Comparison of ENCODE assay signal across 8 mouse cellular contexts in genomic region chr16:21398345-21399051, GRCm38 (mm10). TPM values are rescaled to one million over a fixed set of nuclear protein-coding genes. Genes with fewer than 3 reads are reported as not detected.
A peak's percentile ranks its signal among the peaks of the same experiment; 100 is the strongest.
DNase-seq lines count a peak whose midpoint lies in the region; ATAC-seq and TF ChIP-seq lines count a peak whose summit lies in the region.

No protein-coding gene starts in this region.

- H3K4me3 ChIP-seq in intestine, embryonic 15.5 days (replicated peaks), result no peak overlapping the region
- H3K4me3 ChIP-seq in intestine, postnatal 0 days (ENCODE audit: low read depth, low read length), result no peak overlapping the region
- H3K4me3 ChIP-seq in embryonic facial prominence, embryonic 14.5 days (ENCODE audit: low read depth, low read length), result no peak overlapping the region
- H3K4me3 ChIP-seq in hindbrain, embryonic 14.5 days (replicated peaks; ENCODE audit: low read length), result no peak overlapping the region

- no peaks in the 10 kb centered on the region for H3K27me3 ChIP-seq in intestine, embryonic 15.5 days (replicated peaks)
- H3K27me3 ChIP-seq in intestine, postnatal 0 days (replicated peaks; ENCODE audit: control insufficient read depth, insufficient read depth, low read length), result no peaks in the 10 kb centered on the region
- H3K27me3 ChIP-seq in embryonic facial prominence, embryonic 14.5 days (replicated peaks; ENCODE audit: control insufficient read depth, insufficient read depth, low read length), result no peaks in the 10 kb centered on the region
- H3K27me3 ChIP-seq in hindbrain, embryonic 14.5 days (ENCODE audit: control insufficient read depth, insufficient read depth, low read length), result no peaks in the 10 kb centered on the region

- WGBS in intestine, embryonic 15.5 days, result 34% methylated on average over 8 of the region's 8 CpGs
- 46% methylated on average over 8 of the region's 8 CpGs for WGBS in intestine, postnatal 0 days
- 17% methylated on average over 8 of the region's 8 CpGs for WGBS in embryonic facial prominence, embryonic 14.5 days
- WGBS in hindbrain, embryonic 14.5 days, result 8% methylated on average over 8 of the region's 8 CpGs

- DNase-seq in embryonic facial prominence, embryonic 14.5 days (ENCODE audit: low spot score), result peak; percentile 45
- DNase-seq in hindbrain, embryonic 14.5 days (ENCODE audit: low spot score), result no peak
- peak; percentile 44 for DNase-seq in neural tube, embryonic 10.5 days (ENCODE audit: extremely low spot score, low spot score)
- no peak for DNase-seq in spleen, adult 12 weeks (ENCODE audit: low spot score)
- no peak for DNase-seq in left cerebral cortex, postnatal 25 days (ENCODE audit: low spot score in 2 of 2)
- no peak for DNase-seq in left cerebral cortex, postnatal 36 days (ENCODE audit: low spot score in 2 of 2)

- H3K4me1 ChIP-seq in intestine, embryonic 15.5 days (replicated peaks), result peaks cover 13% of the 10 kb centered on the region
- 0 out of 2 replicates have a peak, but pooled peaks cover 3% of the 10 kb centered on the region for H3K4me1 ChIP-seq in intestine, postnatal 0 days (replicated peaks; ENCODE audit: control insufficient read depth, insufficient read depth, low read length)
- H3K4me1 ChIP-seq in embryonic facial prominence, embryonic 14.5 days (ENCODE audit: control insufficient read depth, insufficient read depth, low read length), result peaks cover 24% of the 10 kb centered on the region
- H3K4me1 ChIP-seq in hindbrain, embryonic 14.5 days (replicated peaks; ENCODE audit: control insufficient read depth, insufficient read depth, low read length), result peaks cover 39% of the 10 kb centered on the region

- intact Hi-C loops in left cerebral cortex, postnatal 25 days (cut with DNase I), result loop anchor here (10.0 kb wide), 1 partner anchor 564 kb away; no protein-coding TSS in a partner anchor
- intact Hi-C loops in left cerebral cortex, postnatal 36 days (cut with DNase I), result no loop called here

- no peak overlapping the region for H3K9ac ChIP-seq in intestine, embryonic 15.5 days
- H3K9ac ChIP-seq in intestine, postnatal 0 days (ENCODE audit: low read depth, low read length), result no peak overlapping the region
- H3K9ac ChIP-seq in embryonic facial prominence, embryonic 14.5 days (ENCODE audit: low read depth, low read length), result no peak overlapping the region
- peak overlapping the region; percentile 35 for H3K9ac ChIP-seq in hindbrain, embryonic 14.5 days

- no peak overlapping the region for H3K4me2 ChIP-seq in intestine, embryonic 15.5 days (replicated peaks)
- H3K4me2 ChIP-seq in intestine, postnatal 0 days (replicated peaks; ENCODE audit: low read depth), result no peak overlapping the region
- no peak overlapping the region for H3K4me2 ChIP-seq in embryonic facial prominence, embryonic 14.5 days (ENCODE audit: low read depth, low read length)
- H3K4me2 ChIP-seq in hindbrain, embryonic 14.5 days (replicated peaks), result peak overlapping the region; percentile 13; the same call in 1 of the 2 replicates

- no peak for TF ChIP-seq CTCF in intestine, postnatal 0 days (IDR thresholded peaks at IDR 0.05; ENCODE audit: low read depth)

- H3K9me3 ChIP-seq in intestine, embryonic 15.5 days, result no peaks in the 10 kb centered on the region
- H3K9me3 ChIP-seq in intestine, postnatal 0 days (ENCODE audit: control insufficient read depth), result no peaks in the 10 kb centered on the region
- no peaks in the 10 kb centered on the region for H3K9me3 ChIP-seq in embryonic facial prominence, embryonic 14.5 days (ENCODE audit: control insufficient read depth, low read length)
- no peaks in the 10 kb centered on the region for H3K9me3 ChIP-seq in hindbrain, embryonic 14.5 days (ENCODE audit: control insufficient read depth, low read length)

- ATAC-seq in intestine, embryonic 15.5 days, result 0 out of 2 replicates have a peak, but pooled peaks have one; percentile 19
- ATAC-seq in intestine, postnatal 0 days, result no peak
- ATAC-seq in embryonic facial prominence, embryonic 14.5 days (ENCODE audit: low read depth), result 0 out of 2 replicates have a peak, but pooled peaks have one; percentile 24
- ATAC-seq in hindbrain, embryonic 14.5 days (ENCODE audit: low FRiP score), result peak; percentile 46; the same call in 1 of the 2 replicates

- no peaks in the 10 kb centered on the region for H3K36me3 ChIP-seq in intestine, embryonic 15.5 days
- H3K36me3 ChIP-seq in intestine, postnatal 0 days (ENCODE audit: control insufficient read depth, insufficient read depth), result no peaks in the 10 kb centered on the region
- H3K36me3 ChIP-seq in embryonic facial prominence, embryonic 14.5 days (ENCODE audit: control insufficient read depth, insufficient read depth, low read length), result no peaks in the 10 kb centered on the region
- H3K36me3 ChIP-seq in hindbrain, embryonic 14.5 days (replicated peaks; ENCODE audit: control insufficient read depth, insufficient read depth), result no peaks in the 10 kb centered on the region

- peak overlapping the region; percentile 20 for H3K27ac ChIP-seq in intestine, embryonic 15.5 days
- H3K27ac ChIP-seq in intestine, postnatal 0 days (ENCODE audit: low read depth, low read length), result no peak overlapping the region
- 0 out of 2 replicates have a peak overlapping the region, but pooled peaks have one; percentile 1 for H3K27ac ChIP-seq in embryonic facial prominence, embryonic 14.5 days (replicated peaks; ENCODE audit: low read depth, low read length)
- peak overlapping the region; percentile 83 for H3K27ac ChIP-seq in hindbrain, embryonic 14.5 days

RNA-seq across cellular contexts. Expression of gene Vps8, which starts 24.4 kb away (rescaled TPM):
- polyA plus RNA-seq in intestine, embryonic 15.5 days (2015; fragmentation: Nextera tagmentation; extraction: Ambion mirVana), result 13.9 and 18.4 TPM in 2 replicates
- 6.6 and 9.5 TPM in 2 replicates for polyA plus RNA-seq in intestine, postnatal 0 days (2015; fragmentation: Nextera tagmentation; extraction: Ambion mirVana)
- polyA plus RNA-seq in embryonic facial prominence, embryonic 14.5 days (2014; fragmentation: Nextera tagmentation; extraction: Ambion mirVana), result 17.0 and 18.0 TPM in 2 replicates
- polyA plus RNA-seq in hindbrain, embryonic 14.5 days (2014; fragmentation: Nextera tagmentation; extraction: Ambion mirVana), result 37.0 and 40.7 TPM in 2 replicates
- 10 to 100 TPM; 52.3 to 58.0 TPM for total RNA-seq in left cerebral cortex, postnatal 25 days (2021)
- total RNA-seq in left cerebral cortex, postnatal 36 days (2021), result 10 to 100 TPM; 52.6 to 55.0 TPM

Comparison
In these comparisons a context has a peak if more than half of its experiments do, and no peak if none do; other contexts are left out.
1. DNase-seq: peak in embryonic facial prominence, embryonic 14.5 days (single experiment) and neural tube, embryonic 10.5 days (single experiment); none in hindbrain, embryonic 14.5 days (single experiment), spleen, adult 12 weeks (single experiment), left cerebral cortex, postnatal 25 days (0 of 2) and left cerebral cortex, postnatal 36 days (0 of 2).